Mouse (Mus musculus) heart, adult 18-20 months (tissue): ENCODE data around the gene Pbx4. TPM values are rescaled to one million over a fixed set of nuclear protein-coding genes. Genes with fewer than 3 reads are reported as not detected.

Experiments used
- DNase-seq, 2 experiments: peaks; one replicate each; pipeline ENCODE4 v3.0.0; 2021 to 2022; ENCODE audit warnings: mixed read lengths in 1 of 2
- total RNA-seq, 2 experiments: library from RNA; stranded (reverse); gene quantifications; 2 replicates each; pipeline ENCODE4 v1.2.3; 2021

Gene Pbx4
- total RNA-seq, 2 experiments from 2014 or later, result not detected

DNA sequence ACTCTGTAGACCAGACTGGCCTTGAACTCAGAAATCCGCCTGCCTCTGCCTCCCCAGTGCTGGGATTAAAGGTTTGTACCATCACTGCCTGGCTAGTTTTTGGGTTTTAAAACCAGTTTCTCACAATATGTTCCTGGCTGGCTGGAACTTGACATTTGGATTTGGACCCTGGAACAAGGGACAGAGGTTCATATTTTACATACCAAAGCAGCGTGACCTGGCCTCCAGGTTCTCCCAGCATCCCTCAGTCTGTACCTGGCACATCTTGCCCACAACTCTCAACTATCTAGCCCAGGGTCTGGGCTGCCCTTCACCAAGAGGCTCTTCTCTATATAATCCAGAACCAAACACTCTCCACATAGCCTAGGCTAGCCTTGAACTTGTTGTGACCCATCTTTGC is 67.6 kb downstream of the Pbx4 start:
- DNase-seq, result no peak

DNA sequence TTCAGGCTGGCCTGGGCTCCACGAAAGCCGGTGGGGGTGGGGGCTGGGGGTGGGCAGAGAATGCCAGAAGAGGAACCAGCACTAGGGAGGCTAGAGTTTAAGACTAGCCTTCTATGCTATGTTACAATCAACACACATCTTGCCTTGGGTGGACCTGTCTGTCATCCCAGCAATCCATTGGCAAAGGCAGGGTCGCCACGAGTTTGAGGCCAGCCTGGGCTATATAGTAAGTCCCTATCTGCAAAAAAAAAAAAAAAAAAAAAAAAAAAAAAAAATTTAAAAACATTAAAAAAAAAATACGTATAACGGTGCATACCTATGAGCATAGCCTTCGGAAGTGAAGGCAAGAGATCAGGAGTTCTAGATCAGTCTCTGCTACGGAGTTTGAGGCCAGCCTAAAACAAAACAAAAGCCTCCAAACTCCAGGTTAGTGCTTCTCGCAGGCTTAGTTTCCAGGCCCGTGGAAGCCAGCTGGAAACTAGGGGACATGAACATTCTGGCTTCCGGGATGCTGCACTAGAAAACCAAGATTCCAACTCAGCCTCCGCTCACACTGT is 68.7 kb downstream of the Pbx4 start:
- DNase-seq, result no peak

DNA sequence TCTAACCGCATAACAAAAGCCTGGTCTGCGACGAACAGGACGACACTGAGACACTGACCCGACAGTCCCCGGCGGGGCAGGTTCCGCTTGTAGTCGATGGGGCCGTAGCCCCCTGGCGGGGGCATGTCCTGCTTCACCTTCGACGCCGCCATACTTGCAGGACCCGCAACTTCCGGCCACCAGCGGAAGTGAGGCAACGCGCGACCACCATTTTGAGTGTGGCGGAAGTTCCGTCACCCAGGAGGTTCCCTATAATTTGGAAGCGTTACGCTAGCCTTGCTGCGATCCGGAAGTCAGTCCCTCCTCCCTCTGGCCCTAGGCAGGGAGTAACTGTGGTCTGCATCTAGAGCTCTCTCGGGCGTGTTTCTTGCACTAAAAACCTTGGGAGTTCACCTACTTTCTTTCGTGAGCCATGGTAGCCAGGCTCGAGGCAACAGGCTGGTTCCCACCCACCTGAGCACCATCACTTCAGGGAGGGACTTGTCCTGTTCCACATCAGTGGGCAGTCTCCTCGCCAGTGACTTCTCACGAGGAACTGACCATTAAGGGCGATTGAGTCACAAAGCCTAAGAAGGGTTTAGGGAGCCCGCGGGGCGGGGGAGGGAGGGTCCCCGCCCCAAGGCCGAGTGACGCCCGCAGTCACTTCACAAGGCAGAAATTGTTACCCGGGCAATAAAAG is 69.3 kb downstream of the Pbx4 start:
- DNase-seq, result peak; percentile 98 to 99

GRCm38 (mm10) chr8:69902163-69903062 is 70.1 kb downstream of the Pbx4 start, which contains the start of the genes Tssk6, Ndufa13 and Yjefn3:
Gene Tssk6, plus strand, starts transcription at chr8:69902184.
Gene Ndufa13, minus strand, starts transcription at chr8:69902558.
Gene Yjefn3, minus strand, starts transcription at chr8:69902712.
- peak; percentile 29 to 62 for DNase-seq

DNA sequence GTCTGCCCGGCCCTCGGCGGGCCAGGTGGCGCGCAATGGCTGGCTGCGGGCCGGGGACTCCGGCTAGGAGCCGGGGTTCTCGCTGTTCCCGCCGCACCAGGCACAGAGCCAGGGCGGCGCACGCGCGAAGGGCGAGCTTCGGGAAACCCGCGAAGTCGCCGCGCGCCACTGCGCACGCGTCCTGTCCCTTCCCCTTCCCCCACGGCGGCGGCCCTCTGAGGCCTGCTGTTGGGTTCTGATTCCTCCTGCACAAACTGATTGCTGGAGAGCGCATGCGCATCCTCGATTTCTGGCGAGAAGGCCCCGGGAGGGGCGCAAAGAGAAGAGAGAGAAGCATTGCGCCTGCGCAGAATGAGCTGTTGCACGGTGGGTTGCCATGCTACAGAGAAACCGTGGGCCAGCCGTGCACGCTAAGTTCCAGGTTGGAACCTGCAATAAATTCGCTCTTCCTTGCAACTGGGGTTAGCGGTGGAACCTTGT is 70.8 kb downstream of the Pbx4 start:
- DNase-seq, result peak; percentile 97 to 99

DNA sequence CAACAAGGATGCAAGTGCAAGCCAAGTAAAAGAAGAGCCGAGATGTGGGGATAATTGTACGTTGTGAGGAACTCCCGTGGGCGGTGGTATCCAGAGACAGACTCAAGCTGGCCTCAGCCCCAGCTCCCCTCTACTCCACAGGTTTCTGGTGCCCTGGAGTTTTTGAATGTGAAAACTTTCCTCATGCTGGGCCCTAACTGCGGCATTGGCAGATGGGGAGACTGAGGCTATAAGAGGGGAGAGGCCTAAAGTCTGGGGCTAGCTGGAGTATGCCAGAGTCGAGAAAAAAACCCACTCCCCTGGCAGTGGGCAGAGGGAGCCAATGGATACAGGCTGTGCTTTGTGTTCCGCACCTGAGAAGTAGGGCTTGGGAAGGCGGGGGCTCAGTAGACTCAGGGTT is 71.8 kb downstream of the Pbx4 start:
- no peak for DNase-seq

DNA sequence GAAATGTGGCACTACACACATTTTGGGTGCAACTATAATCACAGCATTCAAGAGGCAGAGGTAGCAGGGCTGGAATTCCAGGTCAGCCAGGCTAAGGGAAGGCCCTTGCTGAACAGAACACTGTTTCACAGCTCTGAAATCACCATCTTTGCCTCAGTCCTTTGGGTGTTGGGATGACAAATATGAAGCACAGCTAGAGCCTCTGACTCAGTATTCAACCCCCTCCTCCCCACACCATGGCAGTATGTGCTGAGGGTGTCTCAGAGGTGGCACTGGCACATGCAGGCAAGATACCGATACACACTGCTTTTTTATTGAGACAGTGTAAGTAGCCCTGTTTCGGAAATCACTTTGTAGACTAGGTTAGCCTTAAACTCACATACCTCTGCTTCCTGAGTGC is 74.0 kb downstream of the Pbx4 start:
- DNase-seq, result no peak

GRCm38 (mm10) chr8:69907106-69907505 is 74.8 kb downstream of the Pbx4 start:
- no peak for DNase-seq

- no peak for DNase-seq
These were observed 79.6 kb downstream of the Pbx4 start for GRCm38 (mm10) chr8:69911917-69912316.

GRCm38 (mm10) chr8:69912478-69913074 is 80.3 kb downstream of the Pbx4 start:
- DNase-seq, result no peak

- no peak for DNase-seq
These were observed 82.2 kb downstream of the Pbx4 start for GRCm38 (mm10) chr8:69914526-69914925.

DNA sequence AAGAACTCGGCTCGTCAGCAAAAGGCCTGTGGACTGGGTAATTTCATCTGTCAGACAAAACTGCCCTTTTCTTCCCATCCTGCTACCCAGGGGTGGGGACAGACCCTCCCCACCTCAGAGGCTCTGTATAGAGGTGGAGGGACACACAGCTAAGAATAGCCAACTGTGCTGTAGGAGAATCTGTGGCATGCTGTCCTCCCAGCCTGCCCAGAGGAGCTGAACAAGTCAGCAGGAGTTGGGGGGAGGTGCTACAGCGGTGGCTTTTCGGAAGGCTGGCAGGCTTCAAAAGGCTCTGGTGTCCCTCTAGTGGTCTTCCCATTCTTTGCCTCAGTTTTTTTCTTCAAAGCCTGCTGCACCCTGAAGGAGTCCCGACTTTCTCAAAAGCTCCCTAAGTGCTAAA is 83.5 kb downstream of the Pbx4 start:
- DNase-seq, result peak; percentile 54 to 65

DNA sequence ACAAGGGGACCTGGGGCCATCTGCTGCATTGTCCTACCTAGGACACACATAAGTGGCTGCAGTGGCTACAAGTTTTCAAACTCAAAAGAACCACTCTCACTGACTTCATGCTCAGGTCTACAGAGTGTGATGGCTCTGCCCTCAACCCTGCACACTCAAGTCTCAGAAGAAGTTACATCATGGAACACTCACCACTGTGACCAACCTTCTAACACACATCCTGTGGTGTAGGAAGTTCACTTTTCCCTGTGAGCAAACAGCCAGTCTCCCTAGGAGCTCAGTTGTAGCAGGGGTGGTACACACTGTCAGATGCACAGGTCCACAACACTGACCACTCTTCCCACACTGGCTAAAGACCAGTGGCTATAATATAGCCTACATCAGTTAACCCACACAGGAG is 86.2 kb downstream of the Pbx4 start:
- no peak for DNase-seq

DNA sequence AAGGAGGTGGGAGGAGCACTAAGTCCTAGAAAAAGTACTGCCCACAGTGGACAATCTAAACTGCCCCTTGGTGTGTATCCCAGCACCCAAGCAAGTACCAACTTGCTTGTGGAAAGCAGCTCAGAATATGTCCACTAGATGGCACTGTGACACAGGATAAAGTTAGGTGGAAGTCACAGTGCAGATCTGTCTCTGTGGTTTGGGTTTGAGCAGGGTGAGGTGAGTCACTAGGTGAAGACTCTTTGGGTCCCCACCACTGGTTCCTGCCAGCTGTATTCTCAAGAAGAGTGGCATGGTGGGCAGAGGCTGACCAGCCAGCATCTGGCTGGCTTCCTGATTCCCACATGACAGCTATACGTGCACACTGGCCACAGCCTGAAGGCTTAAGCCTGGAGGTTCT is 86.7 kb downstream of the Pbx4 start:
- peak; percentile 83 to 91 for DNase-seq

DNA sequence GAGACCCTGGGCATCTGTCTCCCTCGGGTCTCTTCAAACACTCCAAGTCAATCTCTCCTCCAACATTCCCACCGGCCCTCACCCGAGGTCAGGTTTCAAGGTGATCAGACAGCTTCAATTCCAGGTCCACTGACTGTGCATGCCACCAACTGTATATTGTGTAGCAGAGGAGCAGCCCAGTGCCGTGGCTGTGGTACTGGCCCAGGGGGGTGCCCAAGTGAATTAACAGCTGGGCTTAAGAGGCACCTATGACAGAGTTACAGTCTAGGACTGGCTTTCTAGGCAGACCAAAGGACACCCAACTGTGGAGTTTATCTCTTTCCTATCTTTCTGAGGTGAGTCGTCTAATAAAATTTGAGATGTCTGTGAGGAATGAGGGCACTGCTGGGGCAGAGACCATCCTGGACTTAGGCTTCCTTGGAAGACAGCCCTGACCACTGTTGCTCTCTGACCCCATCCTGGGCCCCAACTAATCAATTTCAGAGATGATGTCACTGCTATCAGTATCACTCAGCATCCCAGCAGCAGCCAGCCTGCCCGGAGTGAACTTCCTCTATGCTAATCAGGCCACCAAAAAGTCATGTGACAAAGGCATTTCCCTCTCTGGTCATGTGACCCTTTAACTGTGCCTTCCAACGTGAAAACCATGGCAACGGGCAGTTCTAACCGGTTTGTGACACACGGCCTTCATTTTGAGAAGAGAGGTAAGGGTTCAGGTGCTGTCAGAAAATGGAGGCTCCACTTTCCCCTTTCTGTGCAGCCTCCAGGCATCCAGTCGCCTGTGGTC is 87.8 kb downstream of the Pbx4 start:
- DNase-seq, result peak; percentile 70 to 82

DNA sequence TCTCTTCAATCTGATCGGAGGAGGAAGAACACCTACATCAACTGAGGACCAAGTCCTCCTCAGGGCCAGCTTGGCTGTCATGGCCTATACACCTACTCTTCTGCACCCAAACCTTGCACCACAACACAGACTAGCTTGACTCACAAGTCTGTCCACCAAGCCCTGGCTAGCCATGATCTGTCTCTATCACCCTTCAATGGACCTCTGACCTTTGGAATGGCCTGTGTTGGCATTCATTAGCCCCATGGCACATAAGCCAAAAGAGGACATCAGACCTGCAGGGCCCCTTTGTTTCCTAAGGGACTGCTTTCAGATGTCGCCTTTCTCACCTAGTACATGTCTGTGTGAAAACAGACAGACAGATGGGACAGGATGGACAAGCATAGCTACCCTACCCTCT is 88.8 kb downstream of the Pbx4 start:
- DNase-seq, result no peak

Other genes starting within 250 kb of the Pbx4 start
- gene Zfp868, start 206.9 kb upstream of the Pbx4 start, total RNA-seq, result 1 to 10 TPM; 6.2 to 7.0 TPM
- 1 to 10 TPM; 1.2 to 1.4 TPM for gene Zfp964, start 178.0 kb upstream of the Pbx4 start, total RNA-seq
- gene Zfp869, start 121.8 kb upstream of the Pbx4 start, total RNA-seq, result 10 to 100 TPM; 13.3 to 16.4 TPM
- 1 to 10 TPM; 2.9 to 3.0 TPM for gene Zfp963, start 82.5 kb upstream of the Pbx4 start, total RNA-seq
- 1 to 10 TPM; 1.7 to 4.0 TPM for gene Gm20422, start 57.6 kb upstream of the Pbx4 start, total RNA-seq
- 10 to 100 TPM; 12.5 to 12.9 TPM for gene Atp13a1, start 41.3 kb upstream of the Pbx4 start, total RNA-seq
- gene Zfp866, start 41.3 kb upstream of the Pbx4 start, total RNA-seq, result 10 to 100 TPM; 15.1 to 17.6 TPM
- 1 to 10 TPM; 4.2 to 7.4 TPM for gene Gmip, start 23.8 kb upstream of the Pbx4 start, total RNA-seq
- under 1 TPM; 0.12 to 0.33 TPM for gene Lpar2, start 10.1 kb upstream of the Pbx4 start, total RNA-seq
- gene Cilp2, start 55.2 kb downstream of the Pbx4 start, total RNA-seq, result 1 to 10 TPM; 1.2 to 1.4 TPM
- under 1 TPM in 1 of 2 experiments, not detected in 1; 0.25 TPM for gene Tssk6, start 69.7 kb downstream of the Pbx4 start, total RNA-seq
- gene Ndufa13, start 70.1 kb downstream of the Pbx4 start, total RNA-seq, result 100 to 1,000 TPM; 455 to 494 TPM
- 10 to 100 TPM; 13.7 to 14.2 TPM for gene Yjefn3, start 70.2 kb downstream of the Pbx4 start, total RNA-seq
- gene Gatad2a, start 163.9 kb downstream of the Pbx4 start, total RNA-seq, result 10 to 100 TPM; 30.6 to 32.7 TPM
- gene Mau2, start 210.2 kb downstream of the Pbx4 start, total RNA-seq, result 10 to 100 TPM; 30.7 to 32.2 TPM
- 10 to 100 TPM; 15.8 to 17.6 TPM for gene Sugp1, start 210.3 kb downstream of the Pbx4 start, total RNA-seq
- 1 to 10 TPM in 1 of 2 experiments, under 1 TPM in 1; 0.52 to 1.4 TPM for gene Tm6sf2, start 240.4 kb downstream of the Pbx4 start, total RNA-seq